Mouse (Mus musculus) spleen, adult 2 months (tissue): Measurements from ENCODE around the gene Plekhh3.

Source experiments
- CTCF ChIP-seq: fragments of 200-500 bp; IDR thresholded peaks from 2 replicates; pipeline ENCODE4 v1.5.1; 2011; ENCODE audit warnings: mild to moderate bottlenecking, inconsistent platforms; ENCODE audit not compliant: insufficient read depth, insufficient read length, insufficient replicate concordance; ENCODE audit errors: extremely low read depth
- POLR2A ChIP-seq: fragments of 200-500 bp; IDR thresholded peaks from 2 replicates; pipeline ENCODE4 v1.6.1; 2011; ENCODE audit warnings: low read depth, low read length, inconsistent platforms

DNA sequence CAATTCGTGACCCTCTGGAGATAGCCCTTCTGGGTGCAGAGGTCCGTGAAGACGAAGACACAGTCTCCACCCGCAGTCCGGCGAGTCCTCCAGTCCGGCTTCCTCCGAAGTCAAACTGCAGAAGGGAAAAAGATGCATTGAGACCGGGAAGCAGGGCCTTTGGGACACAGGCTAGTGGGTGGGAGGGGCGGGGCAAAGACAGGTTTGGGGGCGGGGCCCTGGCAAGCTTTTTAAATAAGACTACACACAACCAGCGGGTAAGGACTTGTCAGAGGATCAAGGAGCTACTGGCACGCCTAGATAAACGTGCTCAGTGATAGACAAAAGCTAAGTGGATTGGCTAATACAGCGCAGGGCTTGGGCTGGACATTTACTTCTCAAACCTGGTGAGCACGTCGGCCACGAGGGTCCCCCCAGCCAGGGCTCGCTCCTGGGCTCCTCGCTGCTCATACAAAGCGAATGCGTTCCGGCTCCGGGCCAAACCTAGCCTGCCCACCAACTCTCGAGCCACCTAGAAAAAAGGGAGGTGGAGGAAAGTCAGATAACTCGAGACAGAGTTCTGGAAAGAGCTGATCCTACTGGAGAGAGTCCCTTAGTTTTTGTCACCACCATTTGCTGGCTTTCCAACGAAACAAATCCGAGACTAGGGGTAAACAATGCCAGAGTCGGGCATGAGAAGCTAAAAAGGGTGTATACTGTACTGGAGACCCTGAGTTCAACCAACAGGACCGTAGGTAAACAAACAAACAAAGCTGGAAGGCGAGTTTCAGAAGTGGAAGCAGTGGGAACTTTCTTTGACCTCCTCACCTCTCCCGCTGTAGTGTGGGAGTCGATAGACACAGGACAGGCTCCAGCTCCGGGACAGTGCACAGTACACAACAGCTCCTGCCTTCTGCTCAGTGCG is 6.2 kb downstream of the Plekhh3 start:
- TF ChIP-seq POLR2A: no peak
- TF ChIP-seq CTCF: no peak
